Mouse (Mus musculus): ENCODE measurements around the gene Crb3. TPM values are rescaled to one million over a fixed set of nuclear protein-coding genes. Genes with fewer than 3 reads are reported as not detected.

Crb3 gene
- polyA plus RNA-seq, 1 experiment from 2014 or later, result 62.6 TPM

- Histone ChIP-seq H3K9ac (ENCODE audit: low read length) (no peak overlapping the region), H3K4me2 (ENCODE audit: low read depth, low read length) (no peak overlapping the region), H3K27ac (ENCODE audit: low read length) (no peak overlapping the region), H3K4me3 (ENCODE audit: low read length) (no peak overlapping the region), H3K9me3 (ENCODE audit: control insufficient read depth, low read length) (no peaks in the 10 kb centered on the region), H3K4me1 (replicated peaks; ENCODE audit: control insufficient read depth, insufficient read depth, low read length) (peaks cover 5% of the 10 kb centered on the region; the same call in 1 of the 2 replicates), H3K36me3 (ENCODE audit: control insufficient read depth, insufficient read depth, low read length) (no peaks in the 10 kb centered on the region), H3K27me3 (ENCODE audit: control insufficient read depth, insufficient read depth, low read depth, low read length) (no peaks in the 10 kb centered on the region)
- no peak for ATAC-seq (ENCODE audit: low read depth)
- WGBS, result 77% methylated on average over 7 of the region's 7 CpGs
Observed at GRCm38 (mm10) chr17:57108040-57108665, 49.2 kb downstream of the Crb3 start.

DNA sequence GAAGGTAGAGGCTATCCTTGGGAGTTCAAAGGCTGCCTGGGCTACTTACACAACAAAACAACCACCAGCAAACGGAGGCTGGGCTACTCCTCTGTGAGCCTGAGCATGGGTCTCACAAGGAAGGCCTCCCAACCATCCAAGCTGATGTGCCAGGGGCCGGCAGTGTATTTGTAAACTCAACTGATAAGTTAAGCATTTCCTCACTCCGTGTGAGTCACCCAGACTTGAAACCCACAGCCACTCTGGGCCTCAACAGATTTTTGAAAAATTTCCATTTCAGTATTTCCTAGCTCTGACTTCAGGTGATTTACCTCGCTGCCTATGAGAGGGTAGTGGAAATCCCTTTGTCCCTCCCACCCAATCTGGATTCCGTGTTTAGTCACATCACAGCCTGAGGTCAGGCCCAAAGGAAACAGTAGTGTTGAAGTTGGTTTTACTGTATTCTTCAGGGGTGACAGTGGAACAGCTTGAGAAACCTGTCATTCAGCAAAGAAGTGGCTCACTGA lies 49.8 kb downstream of the Crb3 start:
- Histone ChIP-seq H3K4me1 (replicated peaks; ENCODE audit: control insufficient read depth, insufficient read depth, low read length) (peaks cover 5% of the 10 kb centered on the region; the same call in 1 of the 2 replicates), H3K9ac (ENCODE audit: low read length) (no peak overlapping the region), H3K4me2 (ENCODE audit: low read depth, low read length) (no peak overlapping the region), H3K9me3 (ENCODE audit: control insufficient read depth, low read length) (no peaks in the 10 kb centered on the region), H3K4me3 (ENCODE audit: low read length) (no peak overlapping the region), H3K27ac (ENCODE audit: low read length) (no peak overlapping the region), H3K36me3 (ENCODE audit: control insufficient read depth, insufficient read depth, low read length) (no peaks in the 10 kb centered on the region), H3K27me3 (ENCODE audit: control insufficient read depth, insufficient read depth, low read depth, low read length) (no peaks in the 10 kb centered on the region)
- 32% methylated on average over 5 of the region's 5 CpGs for WGBS
- no peak for ATAC-seq (ENCODE audit: low read depth)

- no peak overlapping the region for H3K9ac ChIP-seq (ENCODE audit: low read length)
- H3K4me2 ChIP-seq (ENCODE audit: low read depth, low read length), result no peak overlapping the region
- H3K27me3 ChIP-seq (ENCODE audit: control insufficient read depth, insufficient read depth, low read depth, low read length), result no peaks in the 10 kb centered on the region
- H3K4me3 ChIP-seq (ENCODE audit: low read length), result no peak overlapping the region
- no peaks in the 10 kb centered on the region for H3K36me3 ChIP-seq (ENCODE audit: control insufficient read depth, insufficient read depth, low read length)
- 67% methylated on average over 1 of the region's 1 CpGs for WGBS
- ATAC-seq (ENCODE audit: low read depth), result no peak
- H3K4me1 ChIP-seq (replicated peaks; ENCODE audit: control insufficient read depth, insufficient read depth, low read length), result 0 out of 2 replicates have a peak, but pooled peaks cover 5% of the 10 kb centered on the region
- no peak overlapping the region for H3K27ac ChIP-seq (ENCODE audit: low read length)
- H3K9me3 ChIP-seq (ENCODE audit: control insufficient read depth, low read length), result no peaks in the 10 kb centered on the region
Observed at GRCm38 (mm10) chr17:57110005-57110404, 51.1 kb downstream of the Crb3 start.

DNA sequence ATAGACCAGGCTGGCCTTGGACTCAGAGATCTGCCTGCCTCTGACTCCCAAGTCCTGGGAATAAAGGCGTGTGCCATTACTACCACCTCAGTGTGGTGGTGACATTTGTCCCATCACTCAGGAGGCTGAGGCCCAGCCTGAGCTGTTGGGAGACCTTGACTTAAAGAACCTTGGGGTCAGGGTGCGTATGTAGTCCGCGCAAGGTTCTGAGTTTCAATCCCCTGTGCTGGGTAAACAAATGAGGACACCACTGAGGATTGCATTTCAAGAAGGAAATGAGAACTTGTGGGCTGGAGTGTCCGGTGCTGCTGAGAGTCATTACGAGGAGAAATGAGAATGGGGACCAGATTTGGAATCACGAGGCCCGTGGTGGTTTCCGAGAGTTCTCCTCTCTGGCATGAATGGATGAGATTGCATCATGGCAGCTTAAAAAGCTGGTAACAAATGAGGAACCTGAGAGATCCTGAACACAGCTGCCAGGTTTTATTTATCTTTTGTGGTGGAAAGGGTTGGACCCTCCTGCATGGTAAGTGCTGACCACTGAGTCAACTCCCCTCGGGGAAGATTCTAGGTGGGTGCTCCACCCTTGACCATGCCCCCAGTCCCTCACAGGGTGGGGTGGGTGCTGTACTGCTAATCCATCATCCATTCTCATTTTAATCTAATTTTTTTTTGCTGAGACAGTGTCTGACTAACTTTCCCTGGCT lies 54.0 kb downstream of the Crb3 start:
- WGBS, result 68% methylated on average over 10 of the region's 10 CpGs

More for the DNA sequence above, 54.0 kb downstream of the Crb3 start:
- H3K4me1 ChIP-seq (replicated peaks; ENCODE audit: control insufficient read depth, insufficient read depth, low read length), result no peaks in the 10 kb centered on the region
- ATAC-seq (ENCODE audit: low read depth), result no peak
- no peak overlapping the region for H3K4me3 ChIP-seq (ENCODE audit: low read length)
- no peak overlapping the region for H3K27ac ChIP-seq (ENCODE audit: low read length)
- no peaks in the 10 kb centered on the region for H3K27me3 ChIP-seq (ENCODE audit: control insufficient read depth, insufficient read depth, low read depth, low read length)
- H3K36me3 ChIP-seq (ENCODE audit: control insufficient read depth, insufficient read depth, low read length), result no peaks in the 10 kb centered on the region
- no peak overlapping the region for H3K4me2 ChIP-seq (ENCODE audit: low read depth, low read length)
- no peaks in the 10 kb centered on the region for H3K9me3 ChIP-seq (ENCODE audit: control insufficient read depth, low read length)
- no peak overlapping the region for H3K9ac ChIP-seq (ENCODE audit: low read length)

Other genes starting within 250 kb of the Crb3 start
- gene Rfx2, start 228.1 kb upstream of the Crb3 start, polyA plus RNA-seq (2015; fragmentation: Nextera tagmentation; extraction: Ambion mirVana), result 6.7 and 6.9 TPM in 2 replicates
- not detected in 2 replicates for gene Acsbg2, start 184.7 kb upstream of the Crb3 start, polyA plus RNA-seq (2015; fragmentation: Nextera tagmentation; extraction: Ambion mirVana)
- gene 1700061G19Rik, start 183.6 kb upstream of the Crb3 start, polyA plus RNA-seq (2015; fragmentation: Nextera tagmentation; extraction: Ambion mirVana), result 0.43 and 0.53 TPM in 2 replicates
- gene Mllt1, start 123.7 kb upstream of the Crb3 start, polyA plus RNA-seq (2015; fragmentation: Nextera tagmentation; extraction: Ambion mirVana), result 34.8 and 40.6 TPM in 2 replicates
- gene Acer1, start 77.0 kb upstream of the Crb3 start, polyA plus RNA-seq (2015; fragmentation: Nextera tagmentation; extraction: Ambion mirVana), result 0.09 TPM in 1 of 2 replicates, not detected in the other
- 113 and 124 TPM in 2 replicates for gene Clpp, start 68.8 kb upstream of the Crb3 start, polyA plus RNA-seq (2015; fragmentation: Nextera tagmentation; extraction: Ambion mirVana)
- 41.3 and 42.6 TPM in 2 replicates for gene Alkbh7, start 61.8 kb upstream of the Crb3 start, polyA plus RNA-seq (2015; fragmentation: Nextera tagmentation; extraction: Ambion mirVana)
- gene Pspn, start 59.1 kb upstream of the Crb3 start, polyA plus RNA-seq (2015; fragmentation: Nextera tagmentation; extraction: Ambion mirVana), result not detected in 2 replicates
- 60.0 and 61.3 TPM in 2 replicates for gene Gtf2f1, start 47.8 kb upstream of the Crb3 start, polyA plus RNA-seq (2015; fragmentation: Nextera tagmentation; extraction: Ambion mirVana)
- 0.63 and 1.0 TPM in 2 replicates for gene Gm17949, start 47.6 kb upstream of the Crb3 start, polyA plus RNA-seq (2015; fragmentation: Nextera tagmentation; extraction: Ambion mirVana)
- gene Khsrp, start 27.6 kb upstream of the Crb3 start, polyA plus RNA-seq (2015; fragmentation: Nextera tagmentation; extraction: Ambion mirVana), result 21.3 and 23.7 TPM in 2 replicates
- not detected in 2 replicates for gene Slc25a41, start 17.5 kb upstream of the Crb3 start, polyA plus RNA-seq (2015; fragmentation: Nextera tagmentation; extraction: Ambion mirVana)
- 8.1 and 9.6 TPM in 2 replicates for gene Slc25a23, start 758 bp downstream of the Crb3 start, polyA plus RNA-seq (2015; fragmentation: Nextera tagmentation; extraction: Ambion mirVana)
- gene Dennd1c, start 19.4 kb downstream of the Crb3 start, polyA plus RNA-seq (2015; fragmentation: Nextera tagmentation; extraction: Ambion mirVana), result 5.4 and 5.8 TPM in 2 replicates
- 12.3 and 15.0 TPM in 2 replicates for gene Tubb4a, start 28.7 kb downstream of the Crb3 start, polyA plus RNA-seq (2015; fragmentation: Nextera tagmentation; extraction: Ambion mirVana)
- gene Tnfsf9, start 46.2 kb downstream of the Crb3 start, polyA plus RNA-seq (2015; fragmentation: Nextera tagmentation; extraction: Ambion mirVana), result 7.3 and 8.5 TPM in 2 replicates
- not detected in 2 replicates for gene Cd70, start 90.7 kb downstream of the Crb3 start, polyA plus RNA-seq (2015; fragmentation: Nextera tagmentation; extraction: Ambion mirVana)
- 0.26 and 0.29 TPM in 2 replicates for gene Tnfsf14, start 135.1 kb downstream of the Crb3 start, polyA plus RNA-seq (2015; fragmentation: Nextera tagmentation; extraction: Ambion mirVana)
- 3.2 and 8.4 TPM in 2 replicates for gene C3, start 169.0 kb downstream of the Crb3 start, polyA plus RNA-seq (2015; fragmentation: Nextera tagmentation; extraction: Ambion mirVana)
- 41.0 and 44.2 TPM in 2 replicates for gene Gpr108, start 189.3 kb downstream of the Crb3 start, polyA plus RNA-seq (2015; fragmentation: Nextera tagmentation; extraction: Ambion mirVana)
- gene Trip10, start 190.3 kb downstream of the Crb3 start, polyA plus RNA-seq (2015; fragmentation: Nextera tagmentation; extraction: Ambion mirVana), result 53.1 and 54.1 TPM in 2 replicates
- gene Vav1, start 220.0 kb downstream of the Crb3 start, polyA plus RNA-seq (2015; fragmentation: Nextera tagmentation; extraction: Ambion mirVana), result 3.9 and 6.4 TPM in 2 replicates